Mouse (Mus musculus) thymus, adult 2 months (tissue): ENCODE data around the gene Mindy4.

ENCODE experiments used
- CTCF ChIP-seq: fragments of 200-500 bp; IDR thresholded peaks from 2 replicates; pipeline ENCODE4 v1.5.1; 2012; ENCODE audit warnings: mild to moderate bottlenecking, control low read depth, low read length, moderate library complexity, borderline replicate concordance; ENCODE audit not compliant: control insufficient read depth, poor library complexity, insufficient read depth; ENCODE audit errors: extremely low read depth
- POLR2A ChIP-seq: fragments of 200-500 bp; IDR thresholded peaks from 2 replicates; pipeline ENCODE4 v1.6.1; 2012; ENCODE audit warnings: mild to moderate bottlenecking, low read length, control low read depth, moderate library complexity; ENCODE audit not compliant: control insufficient read depth, poor library complexity, insufficient read depth; ENCODE audit errors: extremely low read depth

DNA sequence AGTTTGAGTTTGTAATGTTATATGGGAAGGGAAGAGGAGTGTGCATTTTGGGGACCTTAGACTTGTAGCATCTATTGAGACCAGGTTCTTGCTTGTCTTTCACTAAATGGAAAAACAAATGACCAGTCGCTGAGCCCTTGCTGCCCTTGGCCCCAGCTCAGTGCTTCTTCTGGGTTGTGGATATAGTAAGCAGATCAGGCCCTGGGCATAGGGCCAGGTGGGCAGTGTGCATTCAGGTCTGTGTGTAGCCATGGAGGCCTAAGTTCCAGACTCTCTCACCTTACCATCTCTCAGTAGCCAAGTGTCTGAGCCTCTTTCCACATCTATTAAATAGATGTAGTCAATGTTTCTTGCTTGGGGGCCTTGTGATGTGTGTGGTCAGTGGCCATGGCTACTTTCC lies 92.1 kb downstream of the Mindy4 start:
- TF ChIP-seq CTCF = no peak
- TF ChIP-seq POLR2A = no peak
